Mouse (Mus musculus) neural tube, embryonic 14.5 days (tissue): ENCODE data around the gene Cenpn. TPM values are rescaled to one million over a fixed set of nuclear protein-coding genes. Genes with fewer than 3 reads are reported as not detected.
A peak's percentile ranks its signal among the peaks of the same experiment; 100 is the strongest.

ENCODE experiments used
- ATAC-seq: fragments of 200-750 bp; cut with Nextera tagmentation; 2 replicates; pipeline ENCODE4 v1.8.0; 2017; ENCODE audit warnings: low read depth, mild to moderate bottlenecking, moderate TSS enrichment, moderate library complexity
- H3K27ac ChIP-seq: fragments of 300-500 bp; sonication (generic); 2 replicates; pipeline ENCODE4 v1.5.1; 2014; ENCODE audit warnings: low read depth, mild to moderate bottlenecking, control low read depth, low read length, moderate library complexity, mixed read lengths
- H3K27me3 ChIP-seq: fragments of 300-500 bp; sonication (generic); 2 replicates; pipeline ENCODE4 v1.6.1; 2014; ENCODE audit warnings: low read length; ENCODE audit not compliant: control insufficient read depth, insufficient read depth
- H3K36me3 ChIP-seq: fragments of 300-500 bp; sonication (generic); 2 replicates; pipeline ENCODE4 v1.6.1; 2014; ENCODE audit warnings: low read length, mixed read lengths; ENCODE audit not compliant: control insufficient read depth, insufficient read depth
- H3K4me1 ChIP-seq: fragments of 300-500 bp; sonication (generic); 2 replicates; pipeline ENCODE4 v1.6.1; 2014; ENCODE audit warnings: low read length; ENCODE audit not compliant: control insufficient read depth, insufficient read depth
- H3K4me2 ChIP-seq: fragments of 300-500 bp; sonication (generic); 2 replicates; pipeline ENCODE4 v1.6.1; 2014; ENCODE audit warnings: mild to moderate bottlenecking, low read depth, low read length, control low read depth
- H3K4me3 ChIP-seq: fragments of 300-500 bp; sonication (generic); 2 replicates; pipeline ENCODE4 v1.5.1; 2014; ENCODE audit warnings: low read depth, low read length, control low read depth, mixed read lengths
- H3K9ac ChIP-seq: fragments of 300-500 bp; sonication (generic); replicated peaks from 2 replicates; pipeline ENCODE4 v1.6.1; 2014; ENCODE audit warnings: low read depth, mild to moderate bottlenecking, control low read depth, low read length, mixed read lengths
- H3K9me3 ChIP-seq: fragments of 300-500 bp; sonication (generic); 2 replicates; pipeline ENCODE4 v1.6.1; 2016; ENCODE audit warnings: low read length; ENCODE audit not compliant: control insufficient read depth
- WGBS: fragments of 180-500 bp; shearing (Covaris S2); extraction: QIAGEN DNeasy Blood & Tissue Kit; methylation state at CpG from one replicate; pipeline ENCODE4 v1.1.7; 2014; 5-methylcytosine and 5-hydroxymethylcytosine counted together
- polyA plus RNA-seq: library from polyadenylated mRNA; unstranded; fragments of >200 nt; fragmentation: Nextera tagmentation; extraction: Ambion mirVana; gene quantifications from 2 replicates; pipeline ENCODE4 v1.2.1, GENCODE M21; 2014

The Cenpn gene
- polyA plus RNA-seq, 1 experiment from 2014 or later: 7.1 TPM

DNA sequence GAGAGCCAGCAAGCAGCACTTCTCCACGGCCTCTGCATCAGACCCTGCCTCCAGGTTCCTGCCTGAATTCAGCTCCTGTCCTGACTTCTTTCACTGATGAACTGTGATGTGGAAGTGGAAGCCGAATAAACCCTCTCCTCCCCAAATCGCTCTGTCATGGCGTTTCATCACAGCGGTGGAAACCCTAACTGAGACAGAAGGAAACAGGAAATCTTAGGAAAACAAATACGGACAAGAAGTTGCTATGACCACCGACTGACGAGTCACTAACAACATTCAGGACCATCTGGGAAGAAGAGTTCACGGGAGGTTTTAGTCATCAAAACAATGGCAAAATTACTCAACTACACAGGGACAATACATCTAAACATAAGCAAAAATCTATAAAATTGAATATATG, 28.9 kb upstream of the Cenpn start:
- Histone ChIP-seq H3K27ac (no peak overlapping the region), H3K9me3 (no peaks in the 10 kb centered on the region), H3K9ac (no peak overlapping the region), H3K27me3 (no peaks in the 10 kb centered on the region), H3K4me1 (no peaks in the 10 kb centered on the region), H3K4me3 (no peak overlapping the region), H3K4me2 (no peak overlapping the region), H3K36me3 (peaks cover 8% of the 10 kb centered on the region; the same call in 1 of the 2 replicates)
- 83% methylated on average over 9 of the region's 9 CpGs for WGBS
- no peak for ATAC-seq

DNA sequence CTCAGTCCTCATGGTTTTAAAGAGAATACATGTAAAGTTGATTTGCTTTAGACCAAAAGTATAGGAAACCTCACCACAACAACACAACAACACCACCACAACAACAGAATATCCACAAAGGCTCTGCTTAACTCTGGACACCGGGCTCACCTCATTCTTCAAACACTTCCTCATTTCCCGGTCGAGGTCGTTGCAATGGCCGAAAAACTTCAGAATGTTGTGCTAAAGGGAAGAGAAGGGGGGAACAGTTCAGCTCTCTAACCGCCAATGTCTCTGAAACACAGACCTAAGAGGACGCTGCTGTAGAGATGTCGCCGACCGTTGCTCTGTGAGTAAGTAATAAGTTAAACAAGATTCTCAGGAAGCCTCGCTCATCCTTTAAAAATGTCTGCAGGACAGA, 27.6 kb upstream of the Cenpn start:
- ATAC-seq: no peak
- H3K4me2 ChIP-seq: no peak overlapping the region
- no peaks in the 10 kb centered on the region for H3K4me1 ChIP-seq
- no peaks in the 10 kb centered on the region for H3K27me3 ChIP-seq
- 90% methylated on average over 11 of the region's 11 CpGs for WGBS
- H3K9ac ChIP-seq: no peak overlapping the region
- peaks cover 6% of the 10 kb centered on the region; the same call in 1 of the 2 replicates for H3K36me3 ChIP-seq
- H3K27ac ChIP-seq: no peak overlapping the region
- H3K9me3 ChIP-seq: no peaks in the 10 kb centered on the region
- H3K4me3 ChIP-seq: no peak overlapping the region

DNA sequence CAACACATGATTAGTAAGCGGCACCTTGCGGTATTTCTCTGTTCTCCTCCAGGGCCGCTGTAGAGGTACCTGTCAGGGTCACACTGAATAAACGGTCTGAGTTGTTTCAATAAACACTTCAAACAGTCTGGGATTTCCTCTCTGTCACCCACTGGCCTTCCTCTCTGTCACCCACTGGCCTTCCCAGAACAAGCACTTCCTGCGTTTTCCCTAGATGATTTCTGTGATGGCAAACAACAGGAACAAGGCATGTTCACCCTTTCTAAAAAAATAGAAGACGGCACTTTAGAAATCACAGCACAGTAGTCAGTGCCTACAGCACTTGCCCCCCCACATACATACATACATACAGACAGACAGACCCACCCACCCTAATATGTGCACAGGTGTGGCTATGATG, 26.0 kb upstream of the Cenpn start:
- H3K4me1 ChIP-seq: no peaks in the 10 kb centered on the region
- H3K9ac ChIP-seq: no peak overlapping the region
- H3K36me3 ChIP-seq: no peaks in the 10 kb centered on the region
- H3K4me3 ChIP-seq: no peak overlapping the region
- H3K27me3 ChIP-seq: no peaks in the 10 kb centered on the region
- no peak overlapping the region for H3K4me2 ChIP-seq
- no peak for ATAC-seq
- no peaks in the 10 kb centered on the region for H3K9me3 ChIP-seq
- no peak overlapping the region for H3K27ac ChIP-seq
- WGBS: 86% methylated on average over 6 of the region's 6 CpGs

DNA sequence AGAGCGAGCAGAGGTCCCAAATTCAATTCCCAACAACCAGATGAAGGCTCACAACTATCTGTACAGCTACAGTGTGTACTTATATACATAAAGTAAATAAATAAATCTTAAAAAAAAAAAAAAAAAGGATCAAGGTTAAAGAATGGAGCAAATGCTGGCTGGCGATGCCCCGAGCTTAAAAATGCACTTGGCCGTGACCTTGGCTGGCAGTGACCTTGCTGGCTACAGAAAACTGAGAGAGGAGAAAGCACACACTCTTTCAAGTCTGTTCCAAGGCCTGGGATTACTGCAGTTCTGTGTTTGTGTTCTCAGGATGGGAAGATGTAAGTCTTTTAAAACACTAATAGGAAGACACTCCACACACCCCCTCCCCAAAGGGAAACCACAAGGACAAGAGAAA, 16.8 kb upstream of the Cenpn start:
- Histone ChIP-seq H3K27me3 (no peaks in the 10 kb centered on the region), H3K9me3 (no peaks in the 10 kb centered on the region), H3K4me1 (no peaks in the 10 kb centered on the region), H3K9ac (no peak overlapping the region), H3K36me3 (no peaks in the 10 kb centered on the region), H3K4me2 (no peak overlapping the region), H3K27ac (no peak overlapping the region), H3K4me3 (no peak overlapping the region)
- no peak for ATAC-seq
- WGBS: 97% methylated on average over 4 of the region's 4 CpGs

DNA sequence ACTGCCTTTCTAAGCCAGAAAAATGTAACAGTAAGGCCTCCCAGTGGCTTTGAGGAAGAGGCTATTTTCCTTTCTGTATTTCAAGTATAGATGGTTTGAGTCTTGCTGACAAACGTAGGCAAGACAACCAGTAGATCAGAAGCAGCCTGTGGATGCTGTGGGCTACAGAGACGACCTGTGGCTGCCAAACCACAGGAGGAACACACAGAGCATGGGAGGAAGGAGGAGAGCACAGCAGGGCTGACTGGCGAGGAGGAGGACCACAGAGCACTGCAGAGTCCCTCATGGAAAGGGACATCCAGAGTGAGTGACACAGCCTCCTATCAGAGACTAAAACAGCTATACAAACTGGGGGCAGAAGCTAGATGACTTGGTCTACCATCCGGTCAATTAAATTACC, 16.3 kb upstream of the Cenpn start:
- H3K27ac ChIP-seq: no peak overlapping the region
- no peak overlapping the region for H3K4me3 ChIP-seq
- H3K4me1 ChIP-seq: no peaks in the 10 kb centered on the region
- 88% methylated on average over 4 of the region's 4 CpGs for WGBS
- H3K36me3 ChIP-seq: no peaks in the 10 kb centered on the region
- no peak for ATAC-seq
- H3K9me3 ChIP-seq: no peaks in the 10 kb centered on the region
- no peak overlapping the region for H3K4me2 ChIP-seq
- H3K27me3 ChIP-seq: no peaks in the 10 kb centered on the region
- no peak overlapping the region for H3K9ac ChIP-seq

DNA sequence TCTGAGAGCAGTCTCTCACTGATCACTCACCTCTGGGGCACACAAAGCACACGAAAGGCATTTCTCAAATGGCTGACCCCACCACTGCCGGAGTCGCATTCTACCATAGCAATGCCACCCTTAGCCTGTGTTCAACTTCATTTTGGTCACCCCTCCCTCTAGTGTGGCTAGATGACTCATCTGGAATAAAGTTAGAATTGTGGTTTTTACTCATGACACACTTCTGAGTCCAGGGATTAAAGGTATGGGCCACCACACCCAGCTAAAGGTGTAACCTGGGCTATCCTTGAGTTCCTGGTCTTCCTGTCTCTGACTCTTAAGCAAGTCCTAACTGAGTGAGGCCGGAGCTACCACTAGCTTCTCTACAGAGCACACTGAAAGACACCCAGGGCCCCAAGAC, 15.7 kb upstream of the Cenpn start:
- Histone ChIP-seq H3K36me3 (no peaks in the 10 kb centered on the region), H3K9ac (no peak overlapping the region), H3K9me3 (no peaks in the 10 kb centered on the region), H3K4me3 (no peak overlapping the region), H3K27ac (no peak overlapping the region), H3K27me3 (no peaks in the 10 kb centered on the region), H3K4me1 (no peaks in the 10 kb centered on the region), H3K4me2 (no peak overlapping the region)
- over 99% methylated on average over 4 of the region's 4 CpGs for WGBS
- no peak for ATAC-seq

DNA sequence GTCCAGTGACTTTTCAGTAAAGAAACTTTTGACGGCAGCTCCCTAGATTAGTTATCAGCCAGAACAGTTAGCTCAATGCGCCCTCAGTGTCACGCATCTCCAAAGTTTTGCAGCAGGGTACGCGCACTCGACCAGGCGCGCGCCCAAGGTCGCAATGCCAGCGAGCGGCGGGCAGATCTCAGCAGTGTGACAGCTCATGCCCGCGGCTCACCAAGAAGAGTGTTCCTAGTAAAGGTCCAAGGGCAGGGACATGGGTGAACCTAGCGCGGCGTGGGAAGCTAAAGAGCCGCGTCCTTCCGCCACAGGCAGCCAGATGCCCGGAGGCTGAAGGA, 559 bp upstream of the Cenpn start:
- Histone ChIP-seq H3K27ac (peak overlapping the region; percentile 83), H3K4me3 (peak overlapping the region; percentile 69), H3K36me3 (no peaks in the 10 kb centered on the region), H3K27me3 (no peaks in the 10 kb centered on the region), H3K9me3 (no peaks in the 10 kb centered on the region), H3K9ac (peak overlapping the region; percentile 80), H3K4me1 (peaks cover 2% of the 10 kb centered on the region; the same call in 1 of the 2 replicates), H3K4me2 (peak overlapping the region; percentile 57)
- peak; percentile 65; the same call in 1 of the 2 replicates for ATAC-seq
- WGBS: under 1% methylated on average over 22 of the region's 22 CpGs

DNA sequence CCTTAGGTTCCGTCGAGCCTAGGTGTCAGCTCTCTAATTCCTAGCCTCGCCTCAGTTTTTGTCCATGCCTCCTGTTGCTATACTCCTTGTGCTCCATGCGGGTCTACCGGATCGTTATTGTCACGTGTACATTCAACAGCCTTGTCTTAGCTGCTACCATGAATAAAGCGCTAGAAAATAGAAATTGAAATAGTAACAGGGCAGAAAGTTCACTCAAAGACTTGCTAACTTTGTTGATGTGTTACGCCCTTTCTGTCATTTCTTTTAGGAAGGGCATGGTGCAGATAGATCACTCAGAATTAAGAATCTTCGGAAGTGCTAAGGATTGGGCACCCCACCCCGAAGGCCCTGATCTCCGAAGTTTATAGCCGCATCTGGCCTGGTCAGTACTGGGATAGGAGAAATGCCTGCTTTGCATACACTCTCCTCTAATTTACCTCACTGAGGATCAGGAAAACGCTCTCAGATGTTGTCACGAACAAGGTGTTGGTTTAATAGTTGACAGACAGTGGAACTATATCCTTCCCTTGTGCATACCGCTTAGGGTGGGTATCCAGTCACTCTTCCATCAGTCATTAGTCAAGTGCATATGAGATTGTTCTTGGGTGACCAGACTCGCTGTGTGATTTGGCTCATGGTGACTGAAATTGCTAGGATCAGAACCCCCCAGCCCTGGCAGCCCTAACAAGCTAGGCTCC, 679 bp downstream of the Cenpn start:
- Histone ChIP-seq H3K27me3 (no peaks in the 10 kb centered on the region), H3K4me1 (peaks cover 2% of the 10 kb centered on the region; the same call in 1 of the 2 replicates), H3K27ac (no peak overlapping the region), H3K9ac (peak overlapping the region; percentile 80), H3K4me3 (peak overlapping the region; percentile 69), H3K9me3 (no peaks in the 10 kb centered on the region), H3K36me3 (no peaks in the 10 kb centered on the region), H3K4me2 (peak overlapping the region; percentile 57)
- WGBS: 31% methylated on average over 17 of the region's 17 CpGs
- no peak for ATAC-seq

DNA sequence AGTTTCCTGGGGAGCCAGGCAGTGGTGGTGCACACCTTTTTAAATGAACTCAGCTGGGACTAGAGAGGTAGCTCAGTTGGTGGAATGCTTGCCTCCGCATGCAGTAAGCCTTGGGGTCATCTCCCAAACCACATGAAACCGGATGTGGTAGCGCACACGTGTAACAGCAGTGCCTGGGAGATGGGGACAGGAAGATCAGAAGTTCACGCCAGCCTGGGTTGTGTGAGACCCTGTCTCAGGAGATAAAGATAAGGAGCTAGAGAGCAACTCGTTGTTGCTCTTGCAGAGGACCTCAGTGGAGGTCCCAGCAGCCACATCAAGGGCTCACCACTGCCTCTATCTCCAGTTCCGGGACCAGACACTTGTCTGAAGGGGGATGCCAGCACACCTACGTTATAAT, 2.0 kb downstream of the Cenpn start:
- ATAC-seq: no peak
- no peaks in the 10 kb centered on the region for H3K27me3 ChIP-seq
- H3K4me3 ChIP-seq: no peak overlapping the region
- no peak overlapping the region for H3K4me2 ChIP-seq
- no peaks in the 10 kb centered on the region for H3K36me3 ChIP-seq
- H3K4me1 ChIP-seq: peaks cover 2% of the 10 kb centered on the region; the same call in 1 of the 2 replicates
- H3K27ac ChIP-seq: no peak overlapping the region
- 96% methylated on average over 8 of the region's 8 CpGs for WGBS
- H3K9ac ChIP-seq: no peak overlapping the region
- H3K9me3 ChIP-seq: no peaks in the 10 kb centered on the region
